Comparison of ENCODE assay signal across 30 mouse cellular contexts in the genomic region with DNA sequence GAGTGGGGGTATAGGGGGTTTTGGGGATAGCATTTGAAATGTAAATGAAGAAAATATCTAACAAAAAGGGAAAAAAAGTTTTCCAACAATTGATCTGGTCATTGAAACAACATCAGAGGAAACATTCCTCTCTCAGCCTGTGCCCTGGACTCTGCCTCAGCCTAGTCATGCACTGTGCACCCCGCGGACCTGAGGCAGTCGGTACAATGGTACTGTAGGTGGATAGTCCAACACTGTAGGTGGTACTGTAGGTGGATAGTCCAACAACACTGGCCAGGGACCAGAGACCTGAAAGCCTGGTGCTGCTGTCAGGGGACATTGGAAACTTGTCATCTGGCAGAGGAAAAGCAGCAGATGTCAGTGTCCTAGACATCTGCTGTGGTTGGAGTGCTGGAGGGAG. TPM values are rescaled to one million over a fixed set of nuclear protein-coding genes. Genes with fewer than 3 reads are reported as not detected.
DNase-seq lines count a peak whose midpoint lies in the region; TF ChIP-seq lines count a peak whose summit lies in the region.
"Had no signal": no experiment of that assay in that cellular context is flagged by ENCODE, and none has a peak within 500 bp of the region (broad histone marks: within the 10 kb centered on the region; RNA-seq: fewer than 3 reads in every experiment).

No protein-coding gene starts in this region.

- H3K27ac ChIP-seq in cerebellum, adult 2 months (ENCODE audit: insufficient read depth, low read length) = no peak overlapping the region
- no peak overlapping the region for H3K27ac ChIP-seq in kidney, adult 2 months (ENCODE audit: insufficient read depth, low read depth, low read length)
- H3K27ac ChIP-seq: embryonic facial prominence, embryonic 13.5 days; forebrain, embryonic 13.5 days; gastrocnemius, adult 2 months; heart, embryonic 15.5 days; hindbrain, embryonic 14.5 days; limb, embryonic 10.5 days; liver, embryonic 13.5 days; lung, embryonic 15.5 days; midbrain, embryonic 10.5 days; neural tube, embryonic 13.5 days had no signal

- no peak for TF ChIP-seq CTCF in cerebellum, adult 2 months (IDR thresholded peaks at IDR 0.05; ENCODE audit: borderline replicate concordance, insufficient read depth, low read depth, low read length)
- no peak for TF ChIP-seq CTCF in kidney, adult 2 months (conservative IDR thresholded peaks at IDR 0.05; ENCODE audit: insufficient read depth, insufficient read length, low read depth, low read length)

- no peak for TF ChIP-seq POLR2A in cerebellum, adult 2 months (IDR thresholded peaks at IDR 0.05; ENCODE audit: borderline replicate concordance, insufficient read depth, low read length)
- TF ChIP-seq POLR2A in kidney, adult 2 months (IDR thresholded peaks at IDR 0.05; ENCODE audit: low read depth, low read length) = no peak

- peaks cover 4% of the 10 kb centered on the region for H3K4me1 ChIP-seq in cerebellum, adult 2 months (ENCODE audit: control insufficient read depth, insufficient read depth, low read length)
- H3K4me1 ChIP-seq in kidney, adult 2 months (ENCODE audit: control insufficient read depth, insufficient read depth, low read length) = no peaks in the 10 kb centered on the region
- H3K4me1 ChIP-seq: embryonic facial prominence, embryonic 13.5 days; heart, embryonic 15.5 days; limb, embryonic 10.5 days; lung, embryonic 15.5 days; midbrain, embryonic 10.5 days had no signal

- no peak overlapping the region for H3K4me3 ChIP-seq in cerebellum, adult 2 months (replicated peaks; ENCODE audit: insufficient read depth, low read depth, low read length)
- no peak overlapping the region for H3K4me3 ChIP-seq in kidney, adult 2 months (ENCODE audit: insufficient read depth, low read depth, low read length)
- H3K4me3 ChIP-seq: embryonic facial prominence, embryonic 13.5 days; erythroblast, embryonic 14.5 days; forebrain, embryonic 13.5 days; gastrocnemius, adult 2 months; heart, embryonic 15.5 days; limb, embryonic 10.5 days; liver, embryonic 13.5 days; lung, embryonic 15.5 days; midbrain, embryonic 10.5 days; myocyte; neural tube, embryonic 13.5 days had no signal

- intact Hi-C loops in heart, postnatal 10 days (cut with DNase I) = no loop called here

- H3K36me3 ChIP-seq in kidney, adult 2 months (ENCODE audit: control insufficient read depth, insufficient read depth, low read length) = 0 out of 2 replicates have a peak, but pooled peaks cover 1% of the 10 kb centered on the region

- WGBS in cerebellum, adult 2 months = 22% methylated on average over 3 of the region's 3 CpGs
- 71% methylated on average over 3 of the region's 3 CpGs for WGBS in kidney, adult 2 months

- H3K27me3 ChIP-seq in cerebellum, adult 2 months (ENCODE audit: control insufficient read depth, insufficient read depth, low read length) = no peaks in the 10 kb centered on the region
- H3K27me3 ChIP-seq in kidney, adult 2 months (replicated peaks; ENCODE audit: control insufficient read depth, insufficient read depth, low read length) = no peaks in the 10 kb centered on the region
- H3K27me3 ChIP-seq: embryonic facial prominence, embryonic 13.5 days; forebrain, embryonic 13.5 days; heart, embryonic 15.5 days; liver, embryonic 13.5 days; lung, embryonic 15.5 days; neural tube, embryonic 13.5 days had no signal

- peak; percentile 25 to 34 for DNase-seq in cerebellum, adult 2 months
- DNase-seq in cerebellum, postnatal 4 days (ENCODE audit: low spot score in 2 of 2) = no peak
- DNase-seq in kidney, adult 2 months = peak; percentile 70
- no peak for DNase-seq in kidney, postnatal 4 days
- peak; percentile 40 for DNase-seq in brain, adult 2 months (ENCODE audit: low read depth, low spot score)
- DNase-seq in kidney, postnatal 36 days = peak; percentile 59 to 63
- no peak for DNase-seq in heart, postnatal 10 days
- DNase-seq: adrenal gland, postnatal 36 days; embryo, embryonic 11 days; gastrocnemius, adult 2 months; heart, postnatal 4 days; liver, embryonic 13.5 days; lung, postnatal 4 days; retina, postnatal 1 day; right cerebral cortex, postnatal 25 days; spleen, adult 18-20 months had no signal

RNA-seq across cellular contexts. Expression of a gene that starts 13.4 kb away (rescaled TPM):
- polyA plus RNA-seq in cerebellum, adult 2 months (2012; rRNA removed) = 84.3 and 90.4 TPM in 2 replicates
- 11.4 and 16.5 TPM in 2 replicates for polyA plus RNA-seq in kidney, adult 2 months (2012; rRNA removed)
- 10 to 100 TPM; 36.5 to 41.0 TPM for total RNA-seq in heart, postnatal 10 days (2021)

RNA-seq across cellular contexts. Expression of a gene that starts 34.4 kb away (rescaled TPM):
- polyA plus RNA-seq in cerebellum, adult 2 months (2012; rRNA removed) = 0.38 and 0.44 TPM in 2 replicates
- polyA plus RNA-seq in kidney, adult 2 months (2012; rRNA removed) = not detected in 2 replicates
- not detected for total RNA-seq in heart, postnatal 10 days (2021)
- total RNA-seq: adrenal gland, postnatal 36 days; gastrocnemius, adult 2 months; heart, postnatal 4 days had no signal
- polyA plus RNA-seq: CD4-positive, CD25-positive, alpha-beta regulatory T cell, adult 4 months; embryonic facial prominence, embryonic 13.5 days; erythroblast, embryonic 14.5 days; forebrain, embryonic 13.5 days; gonadal fat pad, adult 2 months; heart, embryonic 15.5 days; hindbrain, embryonic 14.5 days; inflammation-experienced regulatory T-cells, adult 6 months; limb, embryonic 10.5 days; liver, embryonic 13.5 days; lung, embryonic 15.5 days; midbrain, embryonic 10.5 days; myocyte; urinary bladder, adult 2 months had no signal

Comparison
In these comparisons a context has a peak if more than half of its experiments do, and no peak if none do; other contexts are left out.
1. DNase-seq: peak in cerebellum, adult 2 months (2 of 2), kidney, adult 2 months (single experiment), brain, adult 2 months (single experiment) and kidney, postnatal 36 days (2 of 2); none in cerebellum, postnatal 4 days (0 of 2), kidney, postnatal 4 days (0 of 2) and heart, postnatal 10 days (0 of 2).